Mouse (Mus musculus) liver, embryonic 16.5 days (tissue): ENCODE results near the gene Ankrd7. TPM values are rescaled to one million over a fixed set of nuclear protein-coding genes. Genes with fewer than 3 reads are reported as not detected.
"Not testable (repeated sequence)": the region's sequence is repeated elsewhere in the genome, so short reads cannot be mapped to it uniquely, and the experiment has no call there.

Experiments used
- ATAC-seq: fragments of 200-750 bp; cut with Nextera tagmentation; 2 replicates; pipeline ENCODE4 v1.8.0; 2017; ENCODE audit warnings: low read depth, mild to moderate bottlenecking, moderate number of reproducible peaks, moderate library complexity
- H3K27ac ChIP-seq: fragments of 300-500 bp; sonication (generic); 2 replicates; pipeline ENCODE4 v1.5.1; 2014; ENCODE audit warnings: mild to moderate bottlenecking, low read length
- H3K27me3 ChIP-seq: fragments of 300-500 bp; sonication (generic); 2 replicates; pipeline ENCODE4 v1.6.1; 2014; ENCODE audit warnings: low read depth, low read length, mixed read lengths; ENCODE audit not compliant: control insufficient read depth, insufficient read depth
- H3K36me3 ChIP-seq: fragments of 300-500 bp; sonication (generic); 2 replicates; pipeline ENCODE4 v1.6.1; 2014; ENCODE audit warnings: mild to moderate bottlenecking; ENCODE audit not compliant: control insufficient read depth, insufficient read depth
- H3K4me1 ChIP-seq: fragments of 300-500 bp; sonication (generic); 2 replicates; pipeline ENCODE4 v1.6.1; 2014; ENCODE audit warnings: low read depth, low read length, mixed read lengths; ENCODE audit not compliant: control insufficient read depth
- H3K4me2 ChIP-seq: fragments of 300-500 bp; sonication (generic); 2 replicates; pipeline ENCODE4 v1.6.1; 2014; ENCODE audit warnings: low read depth, low read length, mixed read lengths
- H3K4me3 ChIP-seq: fragments of 300-500 bp; sonication (generic); 2 replicates; pipeline ENCODE4 v1.5.1; 2014; ENCODE audit warnings: low read depth, mild to moderate bottlenecking, low read length
- H3K9ac ChIP-seq: fragments of 300-500 bp; sonication (generic); 2 replicates; pipeline ENCODE4 v1.6.1; 2014; ENCODE audit warnings: low read depth, low read length
- H3K9me3 ChIP-seq: fragments of 300-500 bp; sonication (generic); replicated peaks from 2 replicates; pipeline ENCODE4 v1.6.1; 2016; ENCODE audit warnings: low read length; ENCODE audit not compliant: control insufficient read depth
- WGBS: fragments of 180-500 bp; shearing (Covaris S2); extraction: QIAGEN DNeasy Blood & Tissue Kit; methylation state at CpG from one replicate; pipeline ENCODE4 v1.1.7; 2014; ENCODE audit not compliant: insufficient replicate concordance; 5-methylcytosine and 5-hydroxymethylcytosine counted together
- polyA plus RNA-seq: library from polyadenylated mRNA; unstranded; fragments of >200 nt; fragmentation: Nextera tagmentation; extraction: Ambion mirVana; gene quantifications from 2 replicates; pipeline ENCODE4 v1.2.1, GENCODE M21; 2015

The Ankrd7 gene
- polyA plus RNA-seq = 0.17 TPM in 1 of 2 replicates, not detected in the other

GRCm38 (mm10) chr6:18866018-18866417 lies at the start of gene Ankrd7:
Gene Ankrd7, plus strand, starts transcription at chr6:18866318.
- H3K27me3 ChIP-seq = no peaks in the 10 kb centered on the region
- no peak for ATAC-seq
- H3K36me3 ChIP-seq = no peaks in the 10 kb centered on the region
- no peak within 1 kb of the TSS for H3K4me2 ChIP-seq
- 82% methylated on average over 8 of the region's 8 CpGs for WGBS
- no peak within 1 kb of the TSS for H3K4me3 ChIP-seq
- H3K9ac ChIP-seq = no peak within 1 kb of the TSS
- no peaks in the 10 kb centered on the region for H3K9me3 ChIP-seq
- H3K27ac ChIP-seq = no peak within 1 kb of the TSS
- H3K4me1 ChIP-seq = no peaks in the 10 kb centered on the region

GRCm38 (mm10) chr6:18819343-18819742 lies 46.8 kb upstream of the Ankrd7 start:
- no peak overlapping the region for H3K4me3 ChIP-seq
- no peaks in the 10 kb centered on the region for H3K4me1 ChIP-seq
- H3K9ac ChIP-seq = no peak overlapping the region
- no peaks in the 10 kb centered on the region for H3K36me3 ChIP-seq
- no peak overlapping the region for H3K4me2 ChIP-seq
- WGBS = 14% methylated on average over 4 of the region's 4 CpGs
- H3K9me3 ChIP-seq = no peaks in the 10 kb centered on the region
- no peak overlapping the region for H3K27ac ChIP-seq
- no peaks in the 10 kb centered on the region for H3K27me3 ChIP-seq
- ATAC-seq = no peak

GRCm38 (mm10) chr6:18820246-18820645 lies 45.9 kb upstream of the Ankrd7 start:
- WGBS = 56% methylated on average over 4 of the region's 4 CpGs
- no peak overlapping the region for H3K27ac ChIP-seq
- ATAC-seq = no peak

GRCm38 (mm10) chr6:18822812-18823211 lies 43.3 kb upstream of the Ankrd7 start:
- Histone ChIP-seq H3K27me3 (no peaks in the 10 kb centered on the region), H3K36me3 (no peaks in the 10 kb centered on the region), H3K4me2 (no peak overlapping the region), H3K27ac (no peak overlapping the region), H3K4me1 (no peaks in the 10 kb centered on the region), H3K4me3 (no peak overlapping the region), H3K9me3 (no peaks in the 10 kb centered on the region), H3K9ac (no peak overlapping the region)
- no peak for ATAC-seq
- 32% methylated on average over 1 of the region's 1 CpGs for WGBS

More at GRCm38 (mm10) chr6:18820246-18820645, 45.9 kb upstream of the Ankrd7 start:
- H3K27me3 ChIP-seq = no peaks in the 10 kb centered on the region
- H3K9ac ChIP-seq = no peak overlapping the region
- no peaks in the 10 kb centered on the region for H3K9me3 ChIP-seq
- H3K4me3 ChIP-seq = no peak overlapping the region
- H3K4me1 ChIP-seq = no peaks in the 10 kb centered on the region
- no peak overlapping the region for H3K4me2 ChIP-seq
- H3K36me3 ChIP-seq = no peaks in the 10 kb centered on the region

GRCm38 (mm10) chr6:18832958-18833357 lies 33.2 kb upstream of the Ankrd7 start:
- no peaks in the 10 kb centered on the region for H3K36me3 ChIP-seq
- no peaks in the 10 kb centered on the region for H3K4me1 ChIP-seq
- no peak for ATAC-seq
- no peak overlapping the region for H3K27ac ChIP-seq
- no peak overlapping the region for H3K9ac ChIP-seq
- H3K27me3 ChIP-seq = no peaks in the 10 kb centered on the region
- no peak overlapping the region for H3K4me2 ChIP-seq
- WGBS = 45% methylated on average over 1 of the region's 1 CpGs
- no peak overlapping the region for H3K4me3 ChIP-seq
- H3K9me3 ChIP-seq = no peaks in the 10 kb centered on the region

- not testable (repeated sequence) for ATAC-seq, H3K4me3 ChIP-seq, H3K4me1 ChIP-seq, H3K4me2 ChIP-seq, H3K36me3 ChIP-seq, H3K9ac ChIP-seq, H3K9me3 ChIP-seq, H3K27ac ChIP-seq, H3K27me3 ChIP-seq
- WGBS = 51% methylated on average over 4 of the region's 11 CpGs
These were observed 21.6 kb upstream of the Ankrd7 start for GRCm38 (mm10) chr6:18844529-18844928.

GRCm38 (mm10) chr6:18845571-18845970 lies 20.5 kb upstream of the Ankrd7 start:
- H3K27me3 ChIP-seq, H3K9me3 ChIP-seq, ATAC-seq, H3K9ac ChIP-seq, H3K27ac ChIP-seq, H3K36me3 ChIP-seq, H3K4me3 ChIP-seq, H3K4me1 ChIP-seq, H3K4me2 ChIP-seq: not testable (repeated sequence)
- WGBS = 11% methylated on average over 5 of the region's 7 CpGs

GRCm38 (mm10) chr6:18848051-18848701 lies 17.9 kb upstream of the Ankrd7 start, which contains the start of gene Lsm8:
Gene Lsm8, plus strand, starts transcription at chr6:18848579.
- Histone ChIP-seq H3K9ac (peak within 1 kb of the TSS; percentile 98), H3K4me3 (peak within 1 kb of the TSS; percentile 99), H3K4me2 (peak within 1 kb of the TSS; percentile 69), H3K27me3 (no peaks in the 10 kb centered on the region), H3K4me1 (peaks cover 4% of the 10 kb centered on the region; the same call in 1 of the 2 replicates), H3K27ac (peak within 1 kb of the TSS; percentile 94), H3K9me3 (no peaks in the 10 kb centered on the region), H3K36me3 (peaks cover 13% of the 10 kb centered on the region)
- ATAC-seq = peak; percentile 100
- WGBS = under 1% methylated on average over 37 of the region's 37 CpGs

DNA sequence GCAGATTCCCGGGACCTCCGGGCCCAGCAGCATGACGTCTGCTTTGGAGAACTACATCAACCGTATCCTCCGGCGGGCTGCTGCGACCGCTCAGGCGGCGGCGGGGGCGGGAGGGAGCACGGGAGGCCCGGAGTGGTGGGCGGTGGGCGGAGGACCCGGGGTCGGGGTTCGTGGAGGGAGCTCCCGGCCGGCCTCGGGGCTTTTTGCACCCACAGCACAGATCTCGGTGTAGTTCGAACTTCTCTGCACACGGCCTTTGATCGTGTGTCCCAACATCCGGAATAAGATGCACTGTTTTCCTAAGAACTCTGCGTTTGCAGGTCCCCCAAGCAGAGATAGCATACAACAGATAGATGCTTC lies 17.4 kb upstream of the Ankrd7 start:
- Histone ChIP-seq H3K27ac (peak overlapping the region; percentile 94), H3K4me1 (peaks cover 4% of the 10 kb centered on the region; the same call in 1 of the 2 replicates), H3K27me3 (no peaks in the 10 kb centered on the region), H3K9me3 (no peaks in the 10 kb centered on the region), H3K36me3 (peaks cover 17% of the 10 kb centered on the region), H3K4me2 (peak overlapping the region; percentile 69), H3K9ac (peak overlapping the region; percentile 98), H3K4me3 (peak overlapping the region; percentile 99)
- no peak; the same call in none of the 2 replicates for ATAC-seq
- 0% methylated on average over 27 of the region's 28 CpGs for WGBS
